Mouse (Mus musculus) gastrocnemius, postnatal 25 days (tissue): ENCODE measurements at regions not wholly inside any gene's neighbourhood (a gene's known extent, or its start where the extent isn't known, plus 50 kb on each side); places are given as distances from the start of the nearest gene placed in this dataset.

ENCODE experiments used
- DNase-seq: peaks from one replicate; pipeline ENCODE4 v3.0.0; 2022

DNA sequence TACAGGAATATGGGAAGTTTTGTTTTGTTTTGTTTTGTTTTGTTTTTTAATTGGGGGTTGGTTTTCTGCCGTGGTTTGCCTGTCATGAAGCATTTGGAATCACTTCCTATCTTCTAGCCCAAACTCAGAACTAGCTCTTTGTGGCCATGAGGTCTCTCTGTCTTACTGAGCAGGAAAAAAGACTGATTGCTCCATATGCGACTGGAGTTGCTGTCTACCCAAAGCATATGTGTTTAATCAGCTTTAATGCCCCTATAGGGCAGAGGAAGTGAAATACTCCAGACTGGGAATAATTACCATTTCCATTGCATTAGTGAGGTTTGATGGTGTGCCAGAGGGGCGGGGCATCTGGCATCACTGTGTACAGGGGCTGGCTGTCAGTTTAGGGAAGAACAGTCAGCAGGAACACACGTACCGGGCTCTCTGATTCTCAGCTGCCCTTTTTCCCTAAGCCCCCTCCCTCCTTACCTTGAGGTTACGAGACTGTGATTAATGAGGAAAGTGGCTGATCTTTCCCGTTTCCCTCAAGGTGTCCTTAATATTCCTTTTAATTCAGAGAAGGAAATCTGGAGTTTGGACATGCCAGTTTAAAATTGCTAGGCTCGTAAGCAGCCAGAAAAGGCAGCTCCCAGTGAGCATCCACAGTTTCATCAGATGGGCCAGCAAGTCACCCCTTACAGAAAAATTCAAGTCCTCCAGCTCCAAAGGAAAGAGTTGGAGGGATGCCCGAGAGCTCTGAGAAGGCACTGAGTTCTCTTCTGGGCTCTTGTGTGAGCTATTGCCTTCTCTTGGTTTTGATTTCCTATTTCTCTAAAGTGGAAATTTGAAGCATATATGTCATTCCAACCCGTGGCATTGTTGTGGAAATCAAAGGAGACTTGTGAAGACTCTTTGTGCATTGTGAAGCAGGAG is 2482.1 kb upstream of the 5930422O12Rik start:
- no peak for DNase-seq

DNA sequence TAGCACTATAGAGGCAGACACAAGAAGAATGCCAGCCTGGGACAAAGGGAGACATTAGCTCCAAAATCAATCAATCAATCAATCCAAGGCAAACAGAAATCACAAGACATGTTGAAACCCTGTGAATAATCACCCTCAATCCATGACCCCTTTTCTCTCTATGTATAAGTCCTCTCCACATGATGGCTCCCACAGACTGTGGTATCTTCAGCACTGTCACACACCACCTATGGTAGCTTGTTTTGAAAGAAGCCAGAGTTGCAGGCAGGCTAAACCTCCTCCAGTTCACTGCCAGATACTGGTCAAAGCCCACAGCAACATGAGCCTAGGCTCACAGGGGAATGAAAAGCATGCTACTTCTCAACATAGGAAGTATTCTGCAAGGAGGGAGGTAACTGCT is 2475.7 kb upstream of the 5930422O12Rik start:
- DNase-seq, result no peak

DNA sequence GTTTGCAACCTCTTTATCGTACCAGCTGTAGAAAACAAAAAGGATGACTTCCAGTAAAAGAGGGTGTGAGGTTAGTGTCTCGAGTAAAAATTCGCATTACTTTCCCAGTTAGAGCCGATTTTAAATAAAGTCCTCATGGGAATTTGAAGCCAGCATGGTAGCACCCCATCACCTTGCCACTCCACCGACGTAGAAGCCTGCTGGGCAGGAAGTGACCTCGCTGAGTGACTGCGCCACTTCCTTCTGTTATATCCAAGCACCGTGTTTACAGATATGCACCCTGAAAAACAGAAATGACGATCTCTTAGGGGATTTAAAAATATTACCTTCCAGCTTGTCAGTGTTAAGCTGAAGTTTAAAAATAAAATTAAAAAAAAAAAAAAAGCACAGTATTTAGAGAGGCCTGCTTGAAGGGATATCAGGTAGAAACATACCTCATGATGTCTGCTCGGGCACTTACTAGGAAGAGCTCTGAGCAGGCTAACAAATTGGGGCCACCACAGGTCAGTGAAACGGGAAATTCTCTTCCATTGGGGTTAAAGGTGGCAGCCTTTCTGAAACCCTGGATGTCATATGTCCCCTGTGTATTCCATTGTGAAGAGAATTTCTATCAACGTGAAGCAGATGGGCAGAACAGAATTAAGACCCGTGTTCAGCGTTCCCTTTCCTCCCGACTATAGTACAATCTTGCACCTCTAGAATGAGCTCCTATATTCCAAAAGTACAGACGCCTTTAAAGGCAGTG is 2468.9 kb upstream of the 5930422O12Rik start:
- no peak for DNase-seq

DNA sequence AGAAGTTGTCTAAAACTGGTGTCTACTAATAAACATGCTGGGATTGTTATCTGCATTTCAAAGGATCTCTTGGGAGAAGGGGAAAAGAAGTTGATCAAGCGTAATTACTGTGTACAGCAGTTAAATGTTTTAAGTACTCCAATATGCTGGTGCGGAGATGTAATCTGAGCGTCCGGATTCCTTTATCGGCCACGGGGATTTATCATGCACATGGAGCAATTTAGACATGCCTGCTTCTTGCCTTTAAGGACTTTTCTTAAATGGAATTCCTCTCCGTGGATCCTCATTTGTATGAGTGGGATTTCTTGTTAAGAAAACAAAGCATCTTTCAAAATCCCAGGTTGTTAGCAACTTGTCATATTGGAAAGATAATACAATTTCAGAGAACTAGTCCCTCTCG is 2468.0 kb upstream of the 5930422O12Rik start:
- no peak for DNase-seq

DNA sequence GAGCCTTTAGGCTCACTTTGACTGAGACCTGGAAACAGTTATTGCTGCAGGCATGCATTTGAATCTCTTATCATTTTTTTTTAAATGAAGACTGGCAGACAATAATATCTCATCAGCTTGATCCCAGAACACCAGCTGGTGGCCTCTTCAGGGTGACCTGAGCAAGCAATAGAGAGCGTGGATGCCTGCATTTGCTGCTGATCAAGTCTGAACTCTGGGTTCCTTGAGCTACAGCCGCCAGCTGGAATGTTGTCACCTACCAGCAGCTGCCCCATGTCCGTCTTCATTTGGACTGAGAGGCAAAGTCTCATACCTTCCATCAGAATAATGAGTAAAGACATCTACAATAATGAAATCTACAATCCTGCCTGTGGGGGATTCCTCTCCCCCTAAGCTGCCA is 2466.3 kb upstream of the 5930422O12Rik start:
- no peak for DNase-seq

DNA sequence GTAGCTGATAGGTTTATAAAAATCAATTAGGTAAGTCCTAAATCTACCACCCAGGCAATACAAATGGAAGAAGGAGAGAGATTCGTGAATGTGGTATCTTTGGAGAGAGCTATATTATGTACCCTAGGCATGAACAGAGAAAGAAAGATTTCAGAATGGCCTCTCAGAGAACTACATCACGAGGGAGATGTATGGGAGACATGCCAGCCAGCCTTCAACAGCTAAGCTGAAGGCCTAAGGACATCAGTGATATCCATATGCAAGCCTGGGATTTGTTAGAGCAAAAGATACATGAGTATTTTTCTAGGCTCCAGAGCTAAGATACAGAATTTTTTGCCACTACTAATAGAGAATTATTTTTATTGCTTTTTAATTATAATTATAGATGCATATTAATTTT is 2445.7 kb upstream of the 5930422O12Rik start:
- DNase-seq, result no peak

DNA sequence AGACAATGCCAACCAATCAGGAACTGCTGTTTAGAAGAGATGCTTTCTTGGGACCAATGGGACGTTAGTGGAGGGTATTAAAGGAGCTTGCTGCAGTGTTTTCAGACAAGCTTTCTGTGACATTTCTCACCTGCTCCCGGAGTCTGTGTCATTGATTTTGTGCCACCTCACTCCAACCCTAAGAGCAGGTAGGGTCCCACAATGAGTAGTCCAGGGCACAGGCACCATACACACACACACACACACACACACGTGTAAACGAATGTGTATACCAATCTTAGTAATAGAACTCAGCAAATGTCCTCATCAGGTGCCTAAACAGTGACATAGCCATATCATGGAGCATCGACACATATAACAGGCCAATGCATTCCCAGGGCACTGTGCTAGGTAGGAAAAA is 2440.5 kb upstream of the 5930422O12Rik start:
- no peak for DNase-seq

DNA sequence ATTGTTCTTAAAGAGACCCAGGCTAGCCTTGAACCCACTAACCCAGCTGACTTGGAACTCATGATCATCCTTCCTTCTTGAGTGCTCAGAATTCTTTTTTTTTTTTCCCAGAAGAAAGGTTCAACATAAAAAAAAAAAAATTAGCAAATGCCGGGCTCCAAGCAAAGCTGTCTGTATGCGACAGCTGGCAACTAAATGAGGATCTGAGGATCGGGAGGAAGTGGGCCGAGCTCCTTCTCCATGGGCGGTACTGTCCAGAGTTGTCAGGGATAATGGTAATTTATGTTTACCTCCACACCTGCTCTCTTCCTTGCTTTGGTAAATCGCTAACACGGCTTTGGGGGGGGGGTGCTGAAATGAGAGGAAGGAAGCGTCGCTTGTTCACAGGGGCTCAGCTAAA is 2429.9 kb upstream of the 5930422O12Rik start:
- no peak for DNase-seq

DNA sequence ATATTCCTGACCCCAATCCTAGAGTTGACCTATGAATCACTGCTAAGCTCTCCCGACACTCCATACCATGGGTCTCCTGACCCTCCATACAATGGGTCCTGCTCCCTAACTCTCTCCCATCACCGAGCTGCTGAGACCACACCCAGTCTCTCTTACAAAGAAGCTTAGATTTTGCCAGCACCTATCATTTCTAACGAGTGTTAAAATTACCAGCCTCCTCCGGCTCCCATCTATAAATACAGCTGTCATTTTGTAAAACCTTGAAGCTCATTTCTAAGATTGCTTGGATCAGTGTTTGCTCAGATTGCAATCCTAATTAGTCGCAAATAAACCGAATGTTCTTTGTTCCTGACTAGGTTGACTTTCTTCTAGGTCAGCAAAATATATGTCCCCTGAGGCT is 2428.4 kb upstream of the 5930422O12Rik start:
- no peak for DNase-seq

DNA sequence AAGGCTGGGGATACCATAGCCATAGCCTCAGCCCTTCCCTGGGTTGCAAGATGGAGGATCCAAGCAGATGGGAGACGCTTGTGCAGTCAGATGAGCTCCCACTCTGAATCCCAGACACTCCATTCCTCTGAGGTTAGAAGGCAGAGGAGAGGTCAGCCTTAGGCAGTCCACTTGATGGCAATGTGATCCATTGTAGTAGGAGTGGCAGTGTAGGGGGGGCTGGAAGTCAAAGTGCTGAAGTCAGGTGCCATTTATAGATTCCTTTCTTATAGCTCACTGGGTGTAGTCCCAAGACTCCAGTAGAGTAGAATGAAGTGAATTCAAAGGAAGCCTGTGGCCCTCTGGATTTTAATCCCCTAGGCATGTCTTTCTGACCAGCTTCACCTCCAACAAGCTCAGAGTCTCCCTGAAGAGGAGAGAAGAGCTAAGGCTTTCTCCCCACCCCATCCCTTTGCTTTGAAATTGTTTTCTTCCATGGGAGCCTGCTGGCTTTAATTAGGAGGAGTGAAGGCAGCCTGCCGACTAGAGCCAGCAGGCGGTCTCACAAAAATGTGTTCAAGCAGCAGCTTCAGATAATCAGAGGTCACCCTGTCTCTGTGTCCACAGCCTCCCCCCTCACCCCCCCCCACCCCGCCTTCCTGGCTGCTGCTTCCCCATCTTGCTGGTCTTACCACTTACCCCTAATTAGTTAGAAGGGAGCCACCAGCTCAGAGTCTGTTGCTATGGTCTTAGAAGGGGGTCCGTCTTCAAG is 2426.4 kb upstream of the 5930422O12Rik start:
- DNase-seq, result no peak

DNA sequence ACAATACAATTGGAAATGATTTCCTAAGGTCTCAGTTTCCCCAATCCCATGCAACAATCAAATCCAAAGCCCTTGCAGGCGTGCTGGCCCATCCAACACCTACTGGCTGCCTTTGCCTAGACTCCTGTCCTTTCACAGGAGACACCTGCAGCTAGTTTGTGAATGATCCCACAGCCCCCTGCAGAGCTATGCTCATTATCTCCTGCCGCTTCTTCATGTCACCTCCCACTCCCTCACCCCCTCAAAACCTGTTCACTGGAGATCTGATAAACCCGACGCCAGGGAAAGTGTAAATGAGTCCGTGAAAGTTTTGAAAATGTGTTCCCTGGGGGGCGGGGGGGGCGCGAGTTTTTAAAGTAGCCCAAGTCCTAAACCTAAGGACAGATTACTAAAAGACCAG is 2420.2 kb upstream of the 5930422O12Rik start:
- DNase-seq, result no peak

DNA sequence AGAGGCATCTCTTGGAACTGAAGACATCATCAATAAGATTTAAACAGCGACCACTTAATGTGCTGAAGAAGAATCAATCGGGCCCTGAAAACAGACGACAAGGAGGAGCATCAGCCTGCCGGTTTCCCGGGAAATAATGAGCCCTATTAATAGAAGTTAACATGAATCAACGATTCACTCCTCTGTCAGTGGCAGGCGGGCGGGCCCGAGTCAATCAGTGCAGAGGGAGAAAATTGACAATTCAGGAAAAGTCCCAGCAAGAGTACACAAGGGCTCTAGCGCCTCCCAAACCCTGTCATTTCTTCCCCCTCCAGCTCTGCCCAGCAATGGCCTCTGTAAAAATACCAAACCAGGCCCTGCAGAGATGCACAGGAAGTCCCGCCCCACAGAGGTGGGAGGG is 2416.4 kb upstream of the 5930422O12Rik start:
- no peak for DNase-seq

DNA sequence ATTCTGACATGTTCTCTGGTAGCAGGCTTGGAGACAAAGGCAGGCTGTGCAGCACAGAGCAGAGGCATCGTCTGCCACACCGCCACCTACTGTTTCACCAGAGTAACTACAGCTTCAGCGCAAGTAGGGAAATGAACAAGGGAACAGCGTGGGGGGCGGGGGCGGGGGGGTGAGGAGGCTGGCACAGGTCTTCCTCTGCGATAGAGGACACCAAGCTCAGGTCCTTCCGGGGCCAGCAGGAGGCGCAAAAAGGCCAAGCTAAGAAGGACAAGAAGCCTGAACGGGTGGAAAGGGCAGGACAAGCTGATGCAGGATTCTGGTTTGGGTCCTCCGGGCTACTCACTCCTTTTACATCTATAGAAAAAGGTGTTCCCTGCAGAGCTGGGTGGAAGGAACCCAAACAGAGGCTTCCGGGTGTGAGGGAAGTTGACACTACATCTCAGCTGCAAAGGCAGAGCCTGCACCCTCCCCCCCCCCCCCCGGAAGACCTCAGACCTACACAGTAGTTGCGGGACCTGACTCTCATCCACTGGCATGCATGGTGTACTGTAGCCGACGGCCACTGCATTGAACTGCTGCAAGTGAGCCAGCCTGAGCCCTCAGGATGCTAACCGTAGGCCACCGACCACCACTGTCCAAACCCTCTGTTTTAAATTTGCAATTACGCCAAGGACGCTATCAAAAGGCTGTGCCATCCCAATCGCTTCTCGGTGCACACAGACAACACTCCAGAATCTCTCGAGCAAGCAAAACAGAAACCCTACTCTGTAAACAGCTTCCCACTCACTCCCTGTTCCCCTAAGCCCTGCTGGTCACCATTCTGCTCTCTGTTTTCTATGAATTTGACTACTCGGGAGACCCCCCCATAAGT is 2396.6 kb upstream of the 5930422O12Rik start:
- peak; percentile 48 for DNase-seq

DNA sequence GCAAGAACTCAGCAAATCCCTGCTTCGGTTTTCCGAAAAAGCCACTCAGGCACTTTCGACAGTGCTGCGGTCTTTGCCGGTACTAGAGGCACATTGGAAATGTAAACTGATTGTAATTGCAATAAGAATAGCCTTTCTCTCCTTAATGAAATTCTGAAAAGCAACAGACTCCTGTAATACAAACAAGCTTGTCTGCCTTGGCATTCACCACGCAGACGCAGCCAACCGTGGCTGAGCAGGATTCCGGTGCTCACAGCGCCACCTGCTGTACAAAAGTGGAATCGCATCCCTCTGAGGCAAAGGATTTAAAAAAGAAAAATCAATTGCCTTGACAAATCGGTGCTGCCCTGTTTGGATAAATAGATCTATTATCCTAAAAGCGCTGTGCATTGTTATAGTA is 2395.2 kb upstream of the 5930422O12Rik start:
- peak; percentile 68 for DNase-seq

DNA sequence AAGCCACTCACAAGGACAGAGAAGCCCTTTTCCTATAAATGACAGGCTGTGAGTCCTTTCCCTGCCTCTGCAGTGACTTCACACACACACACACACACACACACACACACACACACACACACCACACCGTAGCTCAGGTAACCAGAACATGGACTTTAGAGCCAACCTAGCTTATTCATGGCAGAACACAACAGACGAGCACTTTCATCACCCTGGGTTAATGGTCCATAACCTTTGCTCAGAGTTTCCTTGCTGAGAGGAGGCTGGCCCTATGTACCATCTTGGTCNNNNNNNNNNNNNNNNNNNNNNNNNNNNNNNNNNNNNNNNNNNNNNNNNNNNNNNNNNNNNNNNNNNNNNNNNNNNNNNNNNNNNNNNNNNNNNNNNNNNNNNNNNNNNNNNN is 2391.6 kb upstream of the 5930422O12Rik start:
- no peak for DNase-seq
